Mouse (Mus musculus): ENCODE results near the gene Mfng.
A peak's percentile ranks its signal among the peaks of the same experiment; 100 is the strongest.

Mfng gene

DNA sequence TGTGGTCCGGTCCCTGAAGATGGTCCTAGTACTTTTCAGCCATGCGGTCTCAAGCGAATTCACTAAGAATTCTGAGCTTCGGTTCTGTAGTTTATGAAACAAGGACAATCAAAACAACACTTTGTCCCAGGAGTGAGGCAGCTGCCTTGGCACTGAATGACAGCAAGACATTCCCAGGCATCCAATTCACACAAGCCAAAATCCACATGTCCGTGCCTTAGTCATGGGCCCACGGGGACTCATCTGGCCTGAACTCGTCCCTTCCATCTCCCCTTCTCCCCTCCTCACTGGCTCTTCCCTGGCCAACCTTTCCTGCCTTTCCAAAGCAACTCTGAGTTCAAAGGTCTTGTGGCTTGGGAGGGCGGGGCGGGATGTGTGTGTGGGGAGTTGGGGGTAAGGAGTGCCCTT is 13.1 kb upstream of the Mfng start:
- no peak for DNase-seq

DNA sequence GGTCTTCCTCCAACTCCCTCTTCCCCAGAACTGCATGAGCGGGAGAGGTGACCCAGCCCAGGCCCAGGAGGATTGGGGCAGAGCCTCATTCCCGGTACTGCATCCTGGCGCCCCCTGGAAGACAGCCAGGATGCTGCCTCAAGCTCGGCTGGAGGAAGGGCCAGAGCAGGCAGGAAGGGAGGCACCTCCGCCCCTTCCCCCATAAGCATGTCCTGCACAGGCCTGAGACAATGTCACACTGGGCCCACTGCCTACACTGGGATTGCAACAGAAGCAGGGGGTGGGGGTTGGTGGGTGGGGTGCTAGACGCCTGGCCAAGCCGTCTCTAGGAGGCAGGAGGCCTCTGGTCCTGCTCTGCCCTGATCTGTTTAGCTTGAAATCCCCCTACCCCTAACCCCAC is 12.7 kb upstream of the Mfng start:
- no peak for DNase-seq

DNA sequence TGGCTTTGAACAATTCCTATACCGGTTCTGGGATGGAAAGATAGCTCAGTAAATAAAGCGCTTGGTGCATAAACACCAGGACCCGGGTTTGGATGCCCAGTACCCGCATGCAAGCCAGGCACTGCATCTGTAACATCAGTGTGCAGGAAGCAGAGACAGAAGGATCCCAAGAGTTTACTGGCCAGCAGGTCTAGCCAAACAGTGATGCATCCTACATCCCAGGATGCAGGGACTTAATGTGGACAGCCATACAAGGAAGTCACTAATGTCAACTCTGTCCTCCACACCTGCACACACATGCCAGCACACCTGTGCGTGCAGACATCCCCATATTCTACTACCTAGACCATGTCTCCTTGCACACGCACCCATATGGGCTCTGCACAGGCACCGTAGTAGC is 12.0 kb upstream of the Mfng start:
- DNase-seq = no peak

DNA sequence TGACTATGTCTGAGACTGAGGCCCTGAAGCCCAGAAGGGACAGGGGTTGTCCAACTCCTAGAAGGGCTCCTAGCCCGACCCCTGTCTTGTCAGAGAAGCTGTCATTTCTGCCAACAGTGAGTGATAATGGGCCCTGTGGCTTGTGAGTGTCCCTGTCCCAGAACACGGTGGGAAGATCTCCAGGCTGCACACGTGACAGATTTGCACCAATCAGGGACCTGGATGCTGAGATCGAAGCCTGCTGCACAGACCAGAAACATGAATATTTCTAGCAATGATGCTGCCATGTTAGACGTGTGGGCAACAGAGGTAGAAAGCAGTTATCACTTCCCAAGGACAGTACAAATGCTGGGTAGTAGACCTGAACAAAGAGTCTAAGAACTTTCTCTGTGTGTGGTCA is 11.2 kb upstream of the Mfng start:
- no peak for DNase-seq

DNA sequence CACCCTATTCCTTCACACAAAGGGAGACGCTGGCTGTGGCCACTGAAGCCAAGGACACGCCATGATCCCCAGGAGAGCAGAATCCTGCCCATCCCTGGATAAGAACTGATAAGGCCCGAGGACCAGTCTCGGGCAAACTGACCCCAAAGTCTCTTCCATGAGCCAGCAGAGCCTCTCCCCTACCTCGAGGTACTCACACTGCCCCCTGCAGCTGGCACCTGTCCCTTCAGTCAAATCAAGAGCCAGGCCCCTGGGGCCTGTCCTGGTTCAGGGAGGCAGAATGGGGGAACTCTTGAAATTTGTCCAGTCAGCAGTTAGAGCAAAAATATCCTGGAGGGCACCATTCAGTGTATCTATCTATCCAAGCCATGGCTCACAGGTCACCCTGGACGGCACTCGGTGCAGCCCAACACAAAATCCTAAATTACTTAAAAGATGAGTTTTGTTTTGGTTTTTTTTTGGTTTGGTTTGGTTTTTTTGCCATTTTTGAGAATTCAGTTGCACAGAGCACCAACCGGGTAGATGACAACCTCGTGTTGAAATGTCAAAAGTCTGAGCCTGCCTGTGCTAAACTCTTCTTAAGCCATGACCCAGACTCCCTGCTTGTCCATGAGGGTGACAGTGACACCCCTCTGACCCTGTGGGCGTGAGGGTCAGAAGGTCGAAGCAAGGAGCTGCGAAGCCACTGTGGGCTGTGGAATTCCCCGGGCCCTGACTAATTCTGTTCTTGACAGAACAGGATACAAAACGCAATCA is 9.3 kb upstream of the Mfng start:
- no peak for DNase-seq

DNA sequence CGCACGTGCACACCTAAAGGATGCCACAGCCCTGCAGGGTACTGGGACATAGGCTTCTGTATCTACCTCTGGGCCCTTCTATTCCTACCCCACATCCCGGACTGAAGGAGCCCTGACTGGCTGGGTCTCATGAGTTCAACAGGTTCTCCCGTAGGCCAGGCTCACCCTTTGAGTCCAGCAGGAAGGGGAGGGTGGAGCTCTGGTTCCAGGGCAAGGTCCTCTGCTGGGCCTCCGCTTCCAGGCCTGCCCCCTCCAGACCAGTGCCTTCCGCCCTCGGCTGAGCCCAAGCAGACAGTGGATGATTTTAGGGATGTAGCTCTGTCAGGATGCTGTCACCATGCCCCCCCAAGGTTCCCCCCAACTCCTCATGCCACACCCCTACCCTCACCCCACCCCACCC is 7.6 kb upstream of the Mfng start:
- DNase-seq = no peak

DNA sequence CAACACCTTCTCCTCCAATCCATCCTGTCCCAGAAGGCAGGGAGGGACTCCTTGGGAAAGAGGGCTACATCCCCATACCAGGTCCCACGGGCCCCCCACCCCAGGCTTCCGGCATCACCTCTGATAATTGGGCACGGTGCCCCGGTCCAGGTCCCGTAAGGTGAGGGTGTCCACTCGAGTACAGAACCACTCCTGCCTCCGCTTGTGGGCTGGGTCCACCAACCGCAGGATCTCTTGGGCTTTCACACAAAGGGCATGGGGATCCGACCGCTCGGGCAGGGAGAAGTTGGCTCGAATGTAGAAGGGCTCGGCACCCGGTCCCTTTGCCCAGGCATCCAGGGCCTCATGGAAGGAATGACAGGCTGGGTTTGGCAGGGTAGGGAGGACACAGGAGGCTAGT is 7.1 kb upstream of the Mfng start:
- DNase-seq = no peak

DNA sequence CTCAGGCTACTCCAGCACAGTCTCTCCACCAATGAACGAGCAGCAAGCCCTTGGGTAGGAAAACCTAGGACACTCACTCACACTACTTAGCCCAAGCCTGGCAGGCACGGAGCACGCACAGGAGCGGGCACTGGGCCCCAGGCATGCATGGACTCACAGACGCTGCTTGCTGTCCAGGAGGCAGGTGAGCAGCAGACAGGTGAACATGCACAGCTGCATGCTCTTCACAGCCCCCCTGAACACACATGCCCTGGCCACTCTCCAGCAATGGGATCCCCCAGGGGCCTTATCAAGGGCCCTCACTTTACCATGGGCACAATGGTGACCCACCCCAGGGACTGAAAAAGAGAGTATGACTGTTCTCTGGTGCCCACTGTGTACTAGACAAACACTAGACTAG is 6.4 kb upstream of the Mfng start:
- no peak for DNase-seq

DNA sequence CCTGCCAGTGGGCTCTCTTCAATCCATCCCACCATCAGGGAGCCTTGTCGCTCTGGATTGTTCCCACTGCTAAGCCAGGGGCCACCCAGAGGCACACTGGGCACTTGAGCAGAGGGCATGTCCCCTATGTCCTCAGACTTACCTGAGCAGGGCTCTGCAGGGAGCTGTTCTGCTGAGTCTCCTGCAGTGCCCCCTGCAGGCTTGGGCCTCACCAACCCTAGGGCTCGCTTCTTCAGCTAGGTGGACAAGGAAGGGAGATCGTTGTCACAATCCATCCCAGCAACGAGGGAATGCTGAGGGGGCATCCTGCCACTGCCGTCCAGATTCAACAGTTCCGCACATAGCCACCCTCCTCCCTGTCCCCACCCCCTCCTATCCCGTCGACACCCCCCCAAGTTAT is 6.0 kb upstream of the Mfng start:
- no peak for DNase-seq

DNA sequence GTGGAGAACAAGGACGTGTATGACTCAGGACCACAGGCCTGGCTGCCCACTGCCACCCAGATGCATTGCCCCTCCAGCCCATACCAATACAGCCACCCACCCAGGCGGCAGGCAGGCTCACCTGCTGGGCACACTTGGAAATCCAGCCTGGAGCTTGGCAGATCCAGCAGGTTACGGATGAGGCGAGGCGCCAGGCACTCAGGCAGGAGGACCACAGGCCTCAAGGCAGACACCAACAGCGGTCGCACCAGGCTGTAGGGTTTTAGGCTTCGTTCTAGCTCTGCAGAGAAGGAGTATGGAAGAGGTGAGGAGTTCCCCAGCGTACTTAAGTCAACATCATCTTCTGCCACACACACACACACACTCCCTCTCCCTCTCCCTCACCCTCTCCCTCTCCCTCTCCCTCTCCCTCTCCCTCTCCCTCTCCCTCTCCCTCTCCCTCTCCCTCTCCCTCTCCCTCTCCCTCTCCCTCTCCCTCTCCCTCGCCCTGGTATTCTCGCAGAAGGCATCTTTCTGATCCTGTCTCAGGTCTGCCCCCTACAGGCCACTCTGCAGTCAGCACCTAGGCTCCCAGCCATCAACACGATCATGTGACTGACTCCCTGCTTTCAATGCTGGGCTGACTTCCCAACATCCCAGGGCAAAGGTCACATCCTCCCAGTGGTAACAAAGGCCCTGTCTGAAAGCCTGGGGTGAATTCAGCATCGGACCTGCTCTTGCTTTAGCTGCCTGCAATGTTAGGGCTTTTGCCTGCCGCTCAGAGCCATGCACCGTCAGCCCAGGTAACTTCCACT is 5.0 kb upstream of the Mfng start:
- DNase-seq = peak; percentile 88

DNA sequence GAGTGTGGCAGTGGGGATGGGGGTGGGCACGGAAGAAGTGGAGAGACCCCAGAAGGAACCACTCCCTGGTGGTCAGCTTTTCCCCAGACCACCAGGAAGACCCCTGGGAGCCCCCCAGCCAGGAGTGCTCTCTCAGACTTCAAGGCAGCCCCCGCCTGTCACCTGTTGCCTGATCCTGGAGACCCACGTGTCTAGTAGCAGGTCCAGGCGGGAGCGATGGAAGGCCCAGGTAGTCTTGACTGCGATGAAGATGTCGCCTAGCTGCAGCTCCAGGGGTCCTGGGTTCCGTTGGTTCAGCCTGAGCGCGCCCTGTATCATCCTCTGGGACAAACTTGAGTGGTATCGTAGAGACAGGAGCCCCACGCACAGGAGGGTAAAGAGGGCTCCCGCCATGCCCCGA is 419 bp downstream of the Mfng start:
- no peak for DNase-seq

DNA sequence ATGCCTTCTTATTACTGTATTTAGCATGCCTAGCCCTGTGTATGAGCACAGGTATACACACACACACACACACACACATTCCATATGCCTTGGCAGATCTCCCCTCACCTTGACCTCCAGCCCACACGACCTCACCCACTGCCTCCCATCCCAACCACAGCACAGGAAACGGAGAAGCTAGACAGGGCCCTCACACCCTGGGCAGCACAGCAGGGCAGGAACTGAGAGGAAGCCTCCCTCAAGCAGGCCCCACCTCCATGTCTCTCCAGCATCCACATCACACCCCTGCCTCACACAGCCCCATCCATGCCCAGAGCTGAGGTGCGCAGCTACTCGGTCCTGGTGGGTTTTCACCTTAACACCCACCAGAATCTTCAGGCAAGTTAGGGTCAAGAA is 909 bp downstream of the Mfng start:
- DNase-seq = no peak

DNA sequence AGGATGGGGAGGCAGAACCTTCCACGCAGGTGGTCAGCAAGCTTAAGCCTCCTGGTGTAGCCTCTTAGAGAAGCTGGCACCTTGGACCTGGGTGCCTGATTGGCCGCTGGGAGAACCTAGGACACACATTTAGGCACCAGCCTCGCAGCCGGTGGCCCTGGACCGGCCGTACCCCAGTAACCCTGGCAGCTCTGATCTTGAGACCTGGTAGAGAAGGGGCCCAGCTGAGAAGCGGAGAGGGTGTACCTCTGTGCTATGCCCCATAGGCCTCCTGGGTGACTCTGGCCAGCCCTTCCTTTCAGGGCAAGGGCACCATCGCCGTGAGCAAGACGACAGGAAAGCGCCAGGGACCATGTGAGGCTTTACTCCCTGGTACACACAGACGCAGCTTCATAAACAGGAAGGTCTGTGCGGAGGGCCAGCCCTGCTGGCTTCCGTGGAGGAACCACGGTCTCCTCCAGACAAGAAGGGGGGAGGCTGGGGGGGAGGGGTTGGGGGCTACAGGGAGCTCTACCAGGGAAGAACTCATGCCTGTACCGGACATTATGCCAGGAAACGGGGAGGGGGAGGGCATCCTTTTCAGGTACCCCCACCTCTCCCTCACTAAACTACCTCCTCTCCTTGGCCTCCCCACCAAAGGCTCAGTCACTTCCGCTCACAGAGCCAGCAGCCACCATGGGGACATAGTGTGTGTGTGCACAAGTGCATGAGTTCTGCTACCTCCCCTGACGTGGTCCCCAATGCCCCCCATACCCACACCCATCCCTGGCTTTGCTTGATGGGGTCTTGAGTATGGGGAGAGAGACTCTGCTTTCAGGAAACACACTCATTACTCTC is 1.5 kb downstream of the Mfng start:
- no peak for DNase-seq

DNA sequence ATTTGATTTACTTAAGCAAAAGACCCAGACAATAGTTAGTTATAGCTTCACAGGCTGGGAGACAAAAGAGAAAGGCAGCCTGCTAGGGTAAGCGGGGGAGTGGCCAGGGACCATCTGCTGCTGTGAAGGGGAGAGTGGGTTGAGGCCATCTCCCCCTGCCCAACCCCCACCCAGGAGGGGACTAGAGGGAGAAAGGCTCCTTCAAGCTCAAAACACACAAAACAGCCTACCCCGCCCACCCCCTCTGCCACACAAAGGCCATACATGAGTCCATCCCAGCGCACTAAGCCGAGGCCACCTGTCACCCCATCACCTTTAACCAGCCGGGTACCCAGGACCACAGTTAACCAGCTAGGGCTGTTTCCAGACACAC is 2.3 kb downstream of the Mfng start:
- no peak for DNase-seq

DNA sequence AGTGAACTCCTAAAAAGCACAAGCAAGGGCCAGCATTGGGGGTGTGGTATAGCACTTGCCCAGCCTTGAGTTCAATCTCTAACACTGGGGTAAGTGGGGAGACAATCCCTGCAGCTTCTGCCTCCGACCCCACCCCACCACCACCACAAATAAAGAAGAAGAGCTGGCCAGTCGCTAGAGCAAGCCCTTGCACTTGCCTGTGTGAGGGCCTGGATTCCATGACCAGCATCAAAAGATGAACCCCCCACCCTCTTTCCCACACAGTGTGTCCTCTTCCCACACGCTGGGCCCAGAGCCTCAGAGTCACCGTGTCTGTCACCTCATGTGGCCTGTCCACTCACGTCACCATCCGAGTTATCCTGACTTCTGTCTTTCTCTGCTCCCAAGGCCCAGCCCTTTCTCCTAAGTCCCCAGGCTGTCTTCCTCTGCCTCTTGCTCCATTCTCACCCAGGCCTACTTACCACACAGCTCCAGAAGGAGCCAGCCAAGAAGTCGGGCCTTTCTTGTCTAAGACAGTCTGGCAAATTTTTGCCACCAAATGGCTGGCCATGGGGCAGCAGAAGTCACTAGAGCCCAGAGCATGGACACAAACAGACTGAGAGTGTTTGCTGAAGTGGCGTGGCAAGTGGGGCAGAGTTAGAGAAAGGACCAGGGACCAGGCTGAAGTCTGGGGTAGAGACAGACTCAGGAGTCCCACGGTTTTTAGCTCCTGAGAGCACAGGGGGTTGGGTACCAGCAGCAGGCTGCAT is 2.9 kb downstream of the Mfng start:
- no peak for DNase-seq

DNA sequence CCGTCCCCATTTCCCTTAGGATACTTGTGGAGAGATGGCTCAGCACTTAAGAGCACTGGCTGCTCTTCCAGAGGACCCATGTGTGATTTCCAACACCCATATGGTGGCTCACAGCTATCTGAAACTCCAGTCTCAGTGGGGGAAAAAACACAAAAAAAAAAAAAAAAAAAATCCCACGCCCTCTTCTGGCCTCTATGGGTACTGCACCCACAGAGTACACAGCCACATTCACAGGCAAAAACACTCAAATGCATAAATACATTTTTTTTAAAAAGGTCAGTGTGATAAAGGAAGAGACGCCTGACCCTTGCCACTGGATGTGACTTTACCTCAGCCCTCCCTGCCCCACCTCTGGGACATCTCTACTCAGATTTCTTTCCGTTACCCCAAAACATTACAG is 4.2 kb downstream of the Mfng start:
- DNase-seq = no peak

DNA sequence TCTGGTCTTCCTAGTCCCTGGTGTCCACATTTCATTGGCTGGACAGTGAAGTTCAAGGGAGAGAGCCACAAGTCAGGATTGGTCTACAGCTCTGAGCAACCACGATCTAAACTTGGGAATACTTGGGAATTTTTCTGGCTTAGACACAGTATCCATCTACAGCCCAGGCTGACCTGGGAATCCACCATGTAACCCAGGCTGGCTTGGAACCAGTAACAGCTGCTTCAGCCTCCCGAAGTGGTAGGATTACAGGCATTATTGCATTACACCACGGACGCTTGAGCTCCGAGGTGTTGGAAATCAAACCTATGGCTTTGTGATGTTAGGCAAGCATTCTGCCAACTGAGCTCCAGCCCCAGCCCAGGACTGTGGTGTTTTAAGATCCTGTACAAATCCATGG is 9.6 kb downstream of the Mfng start:
- no peak for DNase-seq

DNA sequence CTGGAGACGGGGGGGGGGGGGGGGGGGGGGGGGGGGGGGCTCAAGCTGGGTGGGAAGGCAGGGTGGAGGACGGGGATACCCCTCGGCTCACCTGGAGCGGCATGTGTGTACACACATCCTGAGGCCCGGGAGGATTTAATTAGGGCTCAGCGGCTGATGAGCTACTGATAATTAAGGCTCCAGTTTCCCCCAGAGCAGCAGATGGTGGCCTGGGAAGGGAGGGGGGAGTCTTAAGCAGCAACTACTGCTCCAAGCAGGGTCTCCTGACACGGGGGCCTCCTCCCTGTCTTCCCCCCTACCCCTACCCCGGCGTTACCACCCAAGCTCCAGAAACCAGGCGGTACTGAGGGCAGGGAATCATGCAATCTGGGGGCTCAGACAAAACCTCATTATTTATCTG is 10.1 kb downstream of the Mfng start:
- no peak for DNase-seq

DNA sequence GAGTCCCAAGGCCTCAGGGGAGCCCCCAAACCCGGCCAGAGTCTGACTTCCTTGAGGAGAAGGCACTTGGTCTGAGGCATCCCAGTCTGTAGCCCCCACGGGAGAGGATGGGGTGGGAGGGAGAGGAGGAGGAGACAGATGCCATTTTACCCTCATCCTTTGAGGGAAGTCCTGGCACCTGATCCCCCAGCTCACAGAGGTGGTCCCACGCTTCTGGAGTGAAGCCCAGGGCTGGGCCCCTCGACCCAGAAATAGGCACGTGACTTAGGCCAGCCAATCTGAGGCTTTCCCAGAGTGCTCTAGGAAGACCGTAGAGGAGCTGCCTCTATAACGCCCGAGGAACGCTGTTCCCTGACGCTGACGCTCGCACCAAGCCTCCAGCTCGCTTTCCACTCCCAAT is 12.2 kb downstream of the Mfng start:
- no peak for DNase-seq

DNA sequence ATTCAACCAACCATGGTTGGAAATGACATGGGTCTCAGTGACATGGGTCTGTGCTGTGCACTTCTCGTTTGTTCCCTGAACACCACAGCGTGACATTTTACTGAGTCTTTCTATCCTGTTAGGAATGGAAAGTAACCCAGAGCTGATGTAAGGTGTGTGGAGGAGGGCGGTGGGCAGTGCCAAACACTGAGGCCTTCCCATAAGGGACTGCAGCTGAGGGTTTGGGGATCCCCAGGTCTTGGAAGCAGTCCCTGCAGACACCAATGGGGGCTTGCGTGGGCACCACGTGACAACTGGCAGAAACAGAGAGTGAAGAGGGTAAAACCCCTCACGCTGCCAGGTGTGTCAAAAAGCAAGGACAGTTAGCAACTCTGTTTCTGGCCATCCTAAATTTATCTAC is 15.1 kb downstream of the Mfng start:
- no peak for DNase-seq

DNA sequence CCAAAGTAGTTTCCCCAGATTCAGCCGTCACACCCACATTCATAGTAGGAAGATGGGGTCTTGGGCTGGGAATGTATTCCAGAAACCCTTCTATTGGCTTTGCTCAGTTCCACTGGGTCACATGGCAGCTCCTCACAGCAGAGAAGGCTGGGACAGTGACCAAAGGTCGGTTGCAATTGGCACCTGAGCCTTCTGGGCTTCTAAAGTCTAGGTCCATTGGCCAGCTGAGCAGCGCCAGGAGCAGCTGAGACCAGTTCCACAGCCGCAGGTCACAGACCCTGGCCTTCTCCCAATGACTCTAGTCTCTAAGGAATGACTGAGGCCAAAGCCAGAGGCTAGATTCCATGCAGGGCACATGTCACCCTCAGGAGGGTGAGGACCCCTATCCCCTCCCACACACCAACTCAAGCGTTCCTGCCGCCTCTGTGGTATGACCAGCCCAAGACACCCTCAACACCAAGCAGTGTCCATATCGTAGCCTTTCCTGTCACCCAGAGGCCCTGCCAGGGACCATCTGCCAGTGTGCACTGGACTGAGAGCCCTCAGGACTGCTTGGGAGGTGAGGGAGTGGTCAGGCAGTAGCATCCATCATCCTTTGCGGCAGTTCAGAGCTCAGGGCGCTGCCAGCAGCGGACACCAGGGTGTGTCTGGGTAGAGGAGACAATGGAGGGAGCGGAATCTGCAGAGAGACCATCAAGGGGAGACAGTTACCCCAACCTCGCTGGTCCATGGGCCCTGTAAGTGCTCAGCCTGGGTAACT is 17.1 kb downstream of the Mfng start:
- DNase-seq = no peak

DNA sequence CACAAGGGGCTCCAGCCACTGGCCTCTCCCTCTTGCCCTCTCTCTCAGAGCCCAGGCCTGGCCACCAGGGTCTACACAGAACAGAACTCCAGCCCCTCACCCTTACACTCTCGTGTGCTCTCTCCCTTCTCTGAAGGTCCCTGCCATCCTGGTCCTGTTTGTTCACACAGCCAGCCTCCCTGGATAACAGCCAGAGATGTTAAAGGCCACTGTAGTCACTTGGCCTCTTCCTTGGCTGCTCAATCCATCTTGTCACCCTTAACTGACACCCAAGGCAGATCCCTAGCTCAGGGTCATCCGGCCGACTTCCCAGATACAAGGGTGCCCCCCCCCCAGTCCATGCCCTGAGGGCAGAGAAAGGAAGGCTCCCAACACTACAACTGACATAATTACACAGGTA is 18.0 kb downstream of the Mfng start:
- DNase-seq = no peak

Measured in right cerebral cortex, postnatal 14 days (tissue).